18 mouse cellular contexts compared by ENCODE assay signal in genomic region chr5:150180985-150181607, GRCm38 (mm10).
"Had no signal": no experiment of that assay in that cellular context is flagged by ENCODE, and none has a peak within 500 bp of the region (broad histone marks: within the 10 kb centered on the region; RNA-seq: fewer than 3 reads in every experiment).

No protein-coding gene starts in this region.

- DNase-seq: kidney, postnatal 10 days; kidney, postnatal 4 days; liver, postnatal 0 days; lung, postnatal 14 days; retina, postnatal 1 day; right cerebral cortex, postnatal 4 days; spleen, adult 18-20 months; thymus, adult 18-20 months; thymus, postnatal 14 days had no signal

- H3K36me3 ChIP-seq: limb, embryonic 10.5 days; lung, embryonic 15.5 days; midbrain, embryonic 15.5 days; neural tube, embryonic 12.5 days had no signal

- H3K27me3 ChIP-seq: lung, embryonic 15.5 days; megakaryocyte, embryonic 14.5 days; midbrain, embryonic 15.5 days; neural tube, embryonic 12.5 days had no signal

- H3K27ac ChIP-seq: left cerebral cortex, adult 2 months; limb, embryonic 10.5 days; lung, embryonic 15.5 days; macrophage; midbrain, embryonic 15.5 days; neural tube, embryonic 12.5 days had no signal

- H3K4me3 ChIP-seq: left cerebral cortex, adult 2 months; limb, embryonic 10.5 days; lung, embryonic 15.5 days; midbrain, embryonic 15.5 days; neural tube, embryonic 12.5 days had no signal

- ATAC-seq: liver, postnatal 0 days; midbrain, embryonic 15.5 days had no signal

- H3K9me3 ChIP-seq: limb, embryonic 10.5 days; lung, embryonic 15.5 days; midbrain, embryonic 15.5 days; neural tube, embryonic 12.5 days had no signal

- H3K4me2 ChIP-seq: liver, embryonic 11.5 days; lung, embryonic 15.5 days; midbrain, embryonic 11.5 days; midbrain, embryonic 15.5 days; neural tube, embryonic 12.5 days had no signal

- H3K4me1 ChIP-seq: limb, embryonic 10.5 days; lung, embryonic 15.5 days; midbrain, embryonic 15.5 days; neural tube, embryonic 12.5 days had no signal

- H3K9ac ChIP-seq: liver, postnatal 0 days; lung, embryonic 15.5 days; midbrain, embryonic 15.5 days; neural tube, embryonic 12.5 days had no signal
